Mouse (Mus musculus) myocyte (in vitro differentiated cells): ENCODE results near the gene Tigit. TPM values are rescaled to one million over a fixed set of nuclear protein-coding genes. Genes with fewer than 3 reads are reported as not detected.

Experiments
- H3K27me3 ChIP-seq: one replicate; pipeline ENCODE4 v1.6.1; 2011; ENCODE audit not compliant: control insufficient read depth, insufficient read depth, insufficient read length
- H3K36me3 ChIP-seq: one replicate; pipeline ENCODE4 v1.6.1; 2011; ENCODE audit not compliant: control insufficient read depth, insufficient read depth
- H3K4me2 ChIP-seq: one replicate; pipeline ENCODE4 v1.6.1; 2011; ENCODE audit warnings: low read depth, control low read depth
- H3K4me3 ChIP-seq: one replicate; pipeline ENCODE4 v1.5.1; 2011; ENCODE audit warnings: mild to moderate bottlenecking, control low read depth, moderate library complexity
- H3K79me2 ChIP-seq: one replicate; pipeline ENCODE4 v1.6.1; 2011; ENCODE audit not compliant: control insufficient read depth, insufficient read depth
- H3ac ChIP-seq: one replicate; pipeline ENCODE4 v1.6.1; 2011; ENCODE audit not compliant: control insufficient read depth, insufficient read length
- CEBPB ChIP-seq: IDR thresholded peaks from 2 replicates; pipeline ENCODE4 v1.6.1; 2011; ENCODE audit warnings: mild to moderate bottlenecking, moderate library complexity; ENCODE audit not compliant: poor library complexity, insufficient read depth, severe bottlenecking
- E2F4 ChIP-seq: IDR thresholded peaks from one replicate; pipeline ENCODE4 v1.6.1; 2011; ENCODE audit warnings: mild to moderate bottlenecking, control low read depth, moderate library complexity; ENCODE audit not compliant: insufficient read depth
- MAX ChIP-seq: IDR thresholded peaks from one replicate; pipeline ENCODE4 v1.6.1; 2011; ENCODE audit warnings: low read depth, mild to moderate bottlenecking, control low read depth
- MYOD1 ChIP-seq, 3 experiments: IDR thresholded peaks; one replicate each; pipeline ENCODE4 v1.6.1; 2011; ENCODE audit warnings: control low read depth in 2 of 3, low read depth in 2 of 3, mild to moderate bottlenecking in 2 of 3, moderate library complexity in 1 of 3; ENCODE audit not compliant: insufficient read length in 2 of 3, control insufficient read depth in 1 of 3
- MYOG ChIP-seq, 3 experiments: IDR thresholded peaks; one replicate each; pipeline ENCODE4 v1.6.1; 2011; ENCODE audit warnings: control low read depth in 2 of 3, low read depth in 2 of 3, mild to moderate bottlenecking in 2 of 3; ENCODE audit not compliant: insufficient read length in 2 of 3, control insufficient read depth in 1 of 3, insufficient read depth in 1 of 3
- POLR2A ChIP-seq: IDR thresholded peaks from one replicate; pipeline ENCODE4 v1.6.1; 2011; ENCODE audit warnings: low read depth, mild to moderate bottlenecking, control low read depth, moderate library complexity; ENCODE audit not compliant: insufficient read length
- POLR2AphosphoS2 ChIP-seq: IDR thresholded peaks from one replicate; pipeline ENCODE4 v1.6.1; 2011; ENCODE audit warnings: low read depth, control low read depth; ENCODE audit not compliant: insufficient read length
- REST ChIP-seq: IDR thresholded peaks from one replicate; pipeline ENCODE4 v1.6.1; 2011; ENCODE audit warnings: mild to moderate bottlenecking, control low read depth, moderate library complexity; ENCODE audit not compliant: insufficient read depth, insufficient read length
- SRF ChIP-seq: IDR thresholded peaks from one replicate; pipeline ENCODE4 v1.6.1; 2011; ENCODE audit warnings: low read depth; ENCODE audit not compliant: control insufficient read depth, insufficient read length
- TCF12 ChIP-seq: IDR thresholded peaks from one replicate; pipeline ENCODE4 v1.6.1; 2011; ENCODE audit warnings: mild to moderate bottlenecking, control low read depth; ENCODE audit not compliant: poor library complexity, insufficient read depth, severe bottlenecking
- TCF3 ChIP-seq: IDR thresholded peaks from one replicate; pipeline ENCODE4 v1.6.1; 2011; ENCODE audit warnings: low read depth, control low read depth; ENCODE audit not compliant: insufficient read length
- USF1 ChIP-seq: IDR thresholded peaks from one replicate; pipeline ENCODE4 v1.6.1; 2011; ENCODE audit warnings: low read depth, mild to moderate bottlenecking, control low read depth, moderate library complexity
- polyA plus RNA-seq: library from polyadenylated mRNA; unstranded; fragments of >200 nt; fragmentation: generic; extraction: Trizol; gene quantifications from one replicate; pipeline ENCODE4 v1.2.1, GENCODE M21; 2012; ENCODE audit warnings: missing spikeins

The Tigit gene
- polyA plus RNA-seq, 1 experiment: 2.2 TPM

- Histone ChIP-seq H3K79me2 (no peaks in the 10 kb centered on the region), H3K27me3 (no peaks in the 10 kb centered on the region), H3K36me3 (no peaks in the 10 kb centered on the region), H3K4me3 (no peak overlapping the region), H3K4me2 (no peak overlapping the region), H3ac (no peak overlapping the region)
- no peak for TF ChIP-seq POLR2AphosphoS2
- no peak for TF ChIP-seq E2F4
- no peak for TF ChIP-seq CEBPB
- TF ChIP-seq MYOD1 (IDR thresholded peaks at IDR 0.05; ENCODE audit: control insufficient read depth in 1 of 3, insufficient read length in 2 of 3, low read depth in 2 of 3): no peak
These were observed 32.2 kb downstream of the Tigit start for GRCm38 (mm10) chr16:43631758-43632157.

GRCm38 (mm10) chr16:43628662-43629061 is 35.3 kb downstream of the Tigit start:
- Histone ChIP-seq H3K4me2 (no peak overlapping the region), H3K4me3 (no peak overlapping the region), H3ac (no peak overlapping the region), H3K27me3 (no peaks in the 10 kb centered on the region), H3K79me2 (no peaks in the 10 kb centered on the region), H3K36me3 (no peaks in the 10 kb centered on the region)
- TF ChIP-seq SRF: no peak
- no peak for TF ChIP-seq TCF3
- no peak for TF ChIP-seq MAX
- TF ChIP-seq REST: no peak
- no peak for TF ChIP-seq CEBPB
- no peak for TF ChIP-seq USF1
- TF ChIP-seq MYOG (IDR thresholded peaks at IDR 0.05; ENCODE audit: control insufficient read depth in 1 of 3, insufficient read depth in 1 of 3, insufficient read length in 2 of 3, low read depth in 2 of 3): no peak
- no peak for TF ChIP-seq TCF12
- TF ChIP-seq E2F4: no peak
- no peak for TF ChIP-seq MYOD1 (IDR thresholded peaks at IDR 0.05; ENCODE audit: control insufficient read depth in 1 of 3, insufficient read length in 2 of 3, low read depth in 2 of 3)

GRCm38 (mm10) chr16:43625956-43626355 is 38.0 kb downstream of the Tigit start:
- Histone ChIP-seq H3K4me2 (no peak overlapping the region), H3K79me2 (no peaks in the 10 kb centered on the region), H3K4me3 (no peak overlapping the region), H3K27me3 (no peaks in the 10 kb centered on the region), H3ac (no peak overlapping the region), H3K36me3 (no peaks in the 10 kb centered on the region)
- TF ChIP-seq POLR2A (no peak), TCF12 (no peak)

GRCm38 (mm10) chr16:43625289-43625688 is 38.7 kb downstream of the Tigit start:
- no peak overlapping the region for H3ac ChIP-seq
- no peak overlapping the region for H3K4me2 ChIP-seq
- no peak overlapping the region for H3K4me3 ChIP-seq
- H3K27me3 ChIP-seq: no peaks in the 10 kb centered on the region
- TF ChIP-seq MYOD1 (IDR thresholded peaks at IDR 0.05; ENCODE audit: control insufficient read depth in 1 of 3, insufficient read length in 2 of 3, low read depth in 2 of 3): peak in 2 of 3 experiments; percentile 22 to 31
- no peak for TF ChIP-seq REST
- H3K79me2 ChIP-seq: no peaks in the 10 kb centered on the region
- no peaks in the 10 kb centered on the region for H3K36me3 ChIP-seq

GRCm38 (mm10) chr16:43624876-43625275 is 39.1 kb downstream of the Tigit start:
- Histone ChIP-seq H3K27me3 (no peaks in the 10 kb centered on the region), H3K4me2 (no peak overlapping the region), H3K36me3 (no peaks in the 10 kb centered on the region), H3ac (no peak overlapping the region), H3K79me2 (no peaks in the 10 kb centered on the region), H3K4me3 (no peak overlapping the region)
- TF ChIP-seq TCF3: no peak
- no peak for TF ChIP-seq MYOG (IDR thresholded peaks at IDR 0.05; ENCODE audit: control insufficient read depth in 1 of 3, insufficient read depth in 1 of 3, insufficient read length in 2 of 3, low read depth in 2 of 3)
- TF ChIP-seq USF1: no peak
- TF ChIP-seq MAX: no peak
- no peak for TF ChIP-seq REST
- TF ChIP-seq SRF: no peak
- TF ChIP-seq E2F4: no peak
- TF ChIP-seq TCF12: no peak

GRCm38 (mm10) chr16:43623315-43624000 is 40.5 kb downstream of the Tigit start:
- no peak for TF ChIP-seq TCF3
- TF ChIP-seq POLR2A: no peak
- TF ChIP-seq REST: no peak
- no peak for TF ChIP-seq USF1
- TF ChIP-seq E2F4: no peak
- TF ChIP-seq TCF12: no peak
- no peak for TF ChIP-seq MYOG (IDR thresholded peaks at IDR 0.05; ENCODE audit: control insufficient read depth in 1 of 3, insufficient read depth in 1 of 3, insufficient read length in 2 of 3, low read depth in 2 of 3)
- no peak for TF ChIP-seq MAX
- no peak for TF ChIP-seq CEBPB
- no peak for TF ChIP-seq SRF
- no peak for TF ChIP-seq POLR2AphosphoS2
- no peak for TF ChIP-seq MYOD1 (IDR thresholded peaks at IDR 0.05; ENCODE audit: control insufficient read depth in 1 of 3, insufficient read length in 2 of 3, low read depth in 2 of 3)
- peaks cover 4% of the 10 kb centered on the region for H3K36me3 ChIP-seq
- H3K4me3 ChIP-seq: no peak overlapping the region
- H3K79me2 ChIP-seq: no peaks in the 10 kb centered on the region
- no peak overlapping the region for H3ac ChIP-seq
- no peaks in the 10 kb centered on the region for H3K27me3 ChIP-seq
- no peak overlapping the region for H3K4me2 ChIP-seq
